Mouse (Mus musculus): ENCODE data around the gene Lrp6. TPM values are rescaled to one million over a fixed set of nuclear protein-coding genes. Genes with fewer than 3 reads are reported as not detected.

The Lrp6 gene
- total RNA-seq (2015; ENCODE audit: low replicate concordance), result 2.3 and 6.0 TPM in 2 replicates
- total RNA-seq (2017; ENCODE audit: low replicate concordance), result 5.2 and 7.9 TPM in 2 replicates

- no peak; the same call in 1 of the 2 replicates for ATAC-seq (replicated peaks; ENCODE audit: low FRiP score, poor library complexity, severe bottlenecking)
Measured at GRCm38 (mm10) chr6:134566818-134567485, at the start of gene Lrp6. Lrp6 (minus strand) TSS chr6:134566965.

- peak; percentile 90 for ATAC-seq (replicated peaks; ENCODE audit: low FRiP score, poor library complexity, severe bottlenecking)
Measured at GRCm38 (mm10) chr6:134614723-134615648, 48.2 kb upstream of the Lrp6 start.

GRCm38 (mm10) chr6:134614322-134614721 is 47.6 kb upstream of the Lrp6 start:
- ATAC-seq (replicated peaks; ENCODE audit: low FRiP score, poor library complexity, severe bottlenecking), result peak; percentile 49

GRCm38 (mm10) chr6:134611896-134612295 is 45.1 kb upstream of the Lrp6 start:
- no peak for ATAC-seq (replicated peaks; ENCODE audit: low FRiP score, poor library complexity, severe bottlenecking)

- ATAC-seq (replicated peaks; ENCODE audit: low FRiP score, poor library complexity, severe bottlenecking), result no peak
Measured at GRCm38 (mm10) chr6:134610380-134610779, 43.6 kb upstream of the Lrp6 start.

- ATAC-seq (replicated peaks; ENCODE audit: low FRiP score, poor library complexity, severe bottlenecking), result no peak
Measured at GRCm38 (mm10) chr6:134606949-134607746, 40.4 kb upstream of the Lrp6 start.

GRCm38 (mm10) chr6:134606540-134606939 is 39.8 kb upstream of the Lrp6 start:
- ATAC-seq (replicated peaks; ENCODE audit: low FRiP score, poor library complexity, severe bottlenecking), result no peak

GRCm38 (mm10) chr6:134605196-134605595 is 38.4 kb upstream of the Lrp6 start:
- no peak for ATAC-seq (replicated peaks; ENCODE audit: low FRiP score, poor library complexity, severe bottlenecking)

GRCm38 (mm10) chr6:134602371-134603003 is 35.7 kb upstream of the Lrp6 start:
- ATAC-seq (replicated peaks; ENCODE audit: low FRiP score, poor library complexity, severe bottlenecking), result no peak

- no peak for ATAC-seq (replicated peaks; ENCODE audit: low FRiP score, poor library complexity, severe bottlenecking)
Measured at GRCm38 (mm10) chr6:134601766-134602165, 35.0 kb upstream of the Lrp6 start.

GRCm38 (mm10) chr6:134601130-134601529 is 34.4 kb upstream of the Lrp6 start:
- no peak for ATAC-seq (replicated peaks; ENCODE audit: low FRiP score, poor library complexity, severe bottlenecking)

GRCm38 (mm10) chr6:134599239-134599638 is 32.5 kb upstream of the Lrp6 start:
- ATAC-seq (replicated peaks; ENCODE audit: low FRiP score, poor library complexity, severe bottlenecking), result no peak

- ATAC-seq (replicated peaks; ENCODE audit: low FRiP score, poor library complexity, severe bottlenecking), result no peak
Measured at GRCm38 (mm10) chr6:134597651-134598229, 31.0 kb upstream of the Lrp6 start.

- ATAC-seq (replicated peaks; ENCODE audit: low FRiP score, poor library complexity, severe bottlenecking), result no peak
Measured at GRCm38 (mm10) chr6:134594569-134595442, 28.0 kb upstream of the Lrp6 start.

- no peak for ATAC-seq (replicated peaks; ENCODE audit: low FRiP score, poor library complexity, severe bottlenecking)
Measured at GRCm38 (mm10) chr6:134591614-134592013, 24.8 kb upstream of the Lrp6 start.

GRCm38 (mm10) chr6:134586241-134586640 is 19.5 kb upstream of the Lrp6 start:
- ATAC-seq (replicated peaks; ENCODE audit: low FRiP score, poor library complexity, severe bottlenecking), result no peak

- no peak for ATAC-seq (replicated peaks; ENCODE audit: low FRiP score, poor library complexity, severe bottlenecking)
Measured at GRCm38 (mm10) chr6:134584616-134585015, 17.9 kb upstream of the Lrp6 start.

GRCm38 (mm10) chr6:134582110-134582509 is 15.3 kb upstream of the Lrp6 start:
- ATAC-seq (replicated peaks; ENCODE audit: low FRiP score, poor library complexity, severe bottlenecking), result no peak

All from erythroblast, adult 5-6 weeks (primary cell).